Mouse (Mus musculus): ENCODE measurements around the gene Pknox2. TPM values are rescaled to one million over a fixed set of nuclear protein-coding genes. Genes with fewer than 3 reads are reported as not detected.

The Pknox2 gene
- polyA plus RNA-seq, 1 experiment from 2014 or later, result 14.0 TPM

DNA sequence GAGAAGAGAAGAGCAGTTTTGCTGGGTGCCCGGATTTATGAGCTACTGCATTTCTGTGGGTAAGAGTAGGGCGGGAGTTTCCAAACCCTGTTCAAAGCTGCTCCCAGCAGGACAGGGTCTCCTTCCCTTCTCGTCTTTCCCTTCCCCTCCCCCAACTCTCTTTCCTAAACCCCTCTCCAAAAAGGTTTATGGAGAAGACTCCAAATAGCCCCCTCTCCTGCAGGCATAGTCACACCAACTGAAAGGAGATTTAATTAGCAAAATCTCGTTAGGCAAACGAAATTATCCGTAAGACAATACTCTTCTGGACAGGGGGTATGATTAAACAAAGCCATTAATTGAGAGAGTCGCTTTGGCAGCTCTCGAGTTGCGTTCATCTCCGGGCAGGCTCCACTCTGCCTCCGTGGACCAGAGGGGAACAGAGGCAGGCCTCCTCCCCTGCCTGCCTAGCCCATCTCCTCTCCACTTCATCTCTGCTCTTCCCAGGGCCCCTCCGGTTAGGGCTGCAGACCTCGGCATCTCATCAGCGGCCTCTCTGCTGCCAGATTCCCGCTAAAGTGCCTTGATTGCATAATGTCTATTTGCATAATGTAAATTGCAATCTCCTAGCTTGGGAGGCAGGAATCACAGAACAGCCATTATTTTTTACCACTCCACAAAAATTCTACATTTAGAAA is 70.7 kb downstream of the Pknox2 start:
- Histone ChIP-seq H3K4me3 (replicated peaks) (no peak overlapping the region), H3K36me3 (no peaks in the 10 kb centered on the region), H3K4me1 (peaks cover 8% of the 10 kb centered on the region), H3K4me2 (replicated peaks) (0 out of 2 replicates have a peak overlapping the region, but pooled peaks have one; percentile 13), H3K9ac (no peak overlapping the region), H3K9me3 (replicated peaks) (no peaks in the 10 kb centered on the region), H3K27me3 (no peaks in the 10 kb centered on the region), H3K27ac (replicated peaks) (no peak overlapping the region)
- 12% methylated on average over 15 of the region's 15 CpGs for WGBS
- no peak for ATAC-seq (ENCODE audit: insufficient number of reproducible peaks, low FRiP score, low TSS enrichment, low read depth)

DNA sequence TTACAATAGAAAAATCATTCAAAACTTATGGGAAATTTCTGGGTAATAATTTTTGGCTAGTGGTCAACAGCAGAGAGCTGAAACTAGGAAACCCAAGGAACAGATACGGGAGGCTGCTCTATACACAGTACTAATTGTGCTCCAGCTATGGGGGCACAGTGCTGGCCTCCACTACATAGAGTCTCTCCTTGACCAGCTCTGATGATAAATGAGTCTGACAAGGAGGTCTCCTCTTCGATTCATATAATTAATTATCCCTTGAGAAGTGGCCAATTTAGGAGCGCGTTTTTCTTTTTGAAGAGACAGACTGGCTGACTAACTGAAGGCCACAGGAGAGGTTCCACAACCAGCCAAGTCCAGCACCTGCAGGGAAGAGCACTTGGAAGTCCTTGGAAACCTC is 71.3 kb downstream of the Pknox2 start:
- H3K4me3 ChIP-seq (replicated peaks), result no peak overlapping the region
- H3K27ac ChIP-seq (replicated peaks), result no peak overlapping the region
- no peaks in the 10 kb centered on the region for H3K36me3 ChIP-seq
- H3K9ac ChIP-seq, result no peak overlapping the region
- no peak overlapping the region for H3K4me2 ChIP-seq (replicated peaks)
- H3K27me3 ChIP-seq, result no peaks in the 10 kb centered on the region
- no peak for ATAC-seq (ENCODE audit: insufficient number of reproducible peaks, low FRiP score, low TSS enrichment, low read depth)
- peaks cover 8% of the 10 kb centered on the region for H3K4me1 ChIP-seq
- no peaks in the 10 kb centered on the region for H3K9me3 ChIP-seq (replicated peaks)
- 63% methylated on average over 4 of the region's 4 CpGs for WGBS

DNA sequence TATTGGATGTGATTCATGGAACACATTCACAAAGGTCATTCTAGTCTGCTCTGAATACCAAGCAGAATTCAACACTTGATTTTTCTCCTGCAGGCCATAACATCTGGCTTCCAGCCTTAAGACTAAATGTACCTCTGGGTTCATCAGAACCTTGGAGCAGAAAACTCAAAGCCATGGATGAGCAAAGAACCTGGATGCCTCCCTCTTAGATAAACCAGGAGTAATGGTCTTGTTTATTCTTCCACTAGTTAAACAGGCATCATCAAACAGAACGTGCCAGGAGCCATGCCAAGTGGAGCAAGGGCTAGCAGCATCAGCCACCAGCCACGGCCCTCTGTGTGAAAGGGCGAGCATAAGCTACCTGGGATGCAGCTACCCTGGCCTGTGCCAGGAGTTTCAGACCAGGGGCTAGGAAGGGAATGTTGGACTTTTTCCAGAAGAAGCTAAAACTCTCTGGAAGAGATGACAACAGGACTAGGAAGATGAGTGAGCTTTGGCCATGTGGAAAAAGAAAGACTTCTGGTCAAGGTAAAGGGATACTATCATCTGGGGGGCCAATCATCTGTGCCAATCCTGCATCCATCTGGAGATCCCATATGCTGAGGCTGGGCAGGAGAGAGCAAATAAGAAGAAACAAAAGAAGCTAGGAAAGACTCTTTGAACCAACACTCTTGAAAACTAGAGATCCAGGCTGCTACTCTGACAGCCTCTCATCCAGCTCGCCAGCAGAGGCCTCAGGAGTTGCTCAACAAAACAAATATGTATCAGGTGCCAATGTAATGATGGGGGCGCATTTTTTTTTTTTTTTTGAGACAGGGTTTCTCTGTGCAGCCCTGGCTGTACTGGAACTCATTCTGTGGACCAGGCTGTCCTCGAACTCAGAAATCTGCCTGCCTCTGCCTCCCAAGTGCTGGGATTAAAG is 77.6 kb downstream of the Pknox2 start:
- Histone ChIP-seq H3K36me3 (no peaks in the 10 kb centered on the region), H3K27ac (replicated peaks) (no peak overlapping the region), H3K9ac (no peak overlapping the region), H3K27me3 (no peaks in the 10 kb centered on the region), H3K4me1 (no peaks in the 10 kb centered on the region), H3K4me3 (replicated peaks) (no peak overlapping the region), H3K9me3 (replicated peaks) (no peaks in the 10 kb centered on the region), H3K4me2 (replicated peaks) (no peak overlapping the region)
- ATAC-seq (ENCODE audit: insufficient number of reproducible peaks, low FRiP score, low TSS enrichment, low read depth), result no peak
- WGBS, result 84% methylated on average over 6 of the region's 6 CpGs

DNA sequence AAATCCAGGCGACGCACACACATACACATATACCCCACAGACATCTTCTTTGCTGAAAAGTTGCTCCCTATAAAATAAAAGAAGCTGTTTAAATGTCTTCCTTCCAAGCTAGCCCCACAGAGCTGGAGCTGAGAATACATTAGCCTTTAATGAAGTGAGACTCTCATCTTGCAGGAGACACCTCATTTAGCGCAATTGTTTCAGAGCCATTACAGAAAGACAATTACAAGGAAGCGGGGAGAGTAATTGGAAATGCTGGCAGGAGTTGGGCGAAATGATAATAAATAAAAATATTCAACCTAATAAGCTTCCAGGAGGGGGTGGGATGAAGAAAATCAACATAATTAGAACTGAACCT is 79.8 kb downstream of the Pknox2 start:
- H3K36me3 ChIP-seq, result no peaks in the 10 kb centered on the region
- no peaks in the 10 kb centered on the region for H3K27me3 ChIP-seq
- H3K9me3 ChIP-seq (replicated peaks), result no peaks in the 10 kb centered on the region
- no peak for ATAC-seq (ENCODE audit: insufficient number of reproducible peaks, low FRiP score, low TSS enrichment, low read depth)
- H3K4me2 ChIP-seq (replicated peaks), result no peak overlapping the region
- H3K4me1 ChIP-seq, result no peaks in the 10 kb centered on the region
- no peak overlapping the region for H3K9ac ChIP-seq
- 86% methylated on average over 5 of the region's 5 CpGs for WGBS
- no peak overlapping the region for H3K27ac ChIP-seq (replicated peaks)
- no peak overlapping the region for H3K4me3 ChIP-seq (replicated peaks)

DNA sequence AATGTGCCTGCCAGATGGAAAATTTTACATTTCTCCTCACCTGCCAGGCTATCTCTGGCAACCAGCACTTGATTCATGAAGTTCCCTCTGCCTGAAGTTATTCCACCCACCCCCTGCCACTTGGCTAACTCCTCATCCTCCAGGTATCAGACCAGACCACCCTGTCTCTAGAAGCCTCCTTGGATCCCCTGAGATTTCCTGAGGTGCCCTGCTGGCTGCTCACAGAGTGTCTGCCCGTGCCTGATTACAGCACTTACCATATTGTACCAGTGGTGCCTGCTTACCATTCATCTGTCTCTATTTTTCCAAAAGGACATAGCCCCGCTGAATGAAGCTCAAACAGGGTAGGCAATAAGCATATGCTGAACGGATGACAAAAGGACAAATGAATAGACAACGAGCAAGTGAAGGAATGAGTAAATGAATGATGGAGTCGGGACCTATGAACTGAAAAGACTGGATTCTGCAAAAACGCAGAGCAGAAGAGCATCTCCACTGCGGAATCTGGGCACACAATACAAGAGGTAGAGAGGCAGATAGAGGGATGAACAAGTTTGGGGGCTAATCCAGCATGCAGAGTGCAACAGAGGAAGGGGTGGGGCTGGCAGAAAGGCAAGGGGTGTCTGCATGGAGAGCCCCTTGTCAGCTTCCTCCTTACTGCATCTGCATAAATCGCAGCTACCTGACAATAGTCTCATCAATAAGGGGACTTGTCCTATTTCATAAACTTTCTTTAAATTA is 80.3 kb downstream of the Pknox2 start:
- H3K4me3 ChIP-seq (replicated peaks), result no peak overlapping the region
- no peaks in the 10 kb centered on the region for H3K36me3 ChIP-seq
- H3K4me2 ChIP-seq (replicated peaks), result no peak overlapping the region
- H3K27me3 ChIP-seq, result no peaks in the 10 kb centered on the region
- H3K4me1 ChIP-seq, result no peaks in the 10 kb centered on the region
- H3K27ac ChIP-seq (replicated peaks), result no peak overlapping the region
- ATAC-seq (ENCODE audit: insufficient number of reproducible peaks, low FRiP score, low TSS enrichment, low read depth), result no peak
- WGBS, result 84% methylated on average over 8 of the region's 8 CpGs
- H3K9me3 ChIP-seq (replicated peaks), result no peaks in the 10 kb centered on the region
- H3K9ac ChIP-seq, result no peak overlapping the region

DNA sequence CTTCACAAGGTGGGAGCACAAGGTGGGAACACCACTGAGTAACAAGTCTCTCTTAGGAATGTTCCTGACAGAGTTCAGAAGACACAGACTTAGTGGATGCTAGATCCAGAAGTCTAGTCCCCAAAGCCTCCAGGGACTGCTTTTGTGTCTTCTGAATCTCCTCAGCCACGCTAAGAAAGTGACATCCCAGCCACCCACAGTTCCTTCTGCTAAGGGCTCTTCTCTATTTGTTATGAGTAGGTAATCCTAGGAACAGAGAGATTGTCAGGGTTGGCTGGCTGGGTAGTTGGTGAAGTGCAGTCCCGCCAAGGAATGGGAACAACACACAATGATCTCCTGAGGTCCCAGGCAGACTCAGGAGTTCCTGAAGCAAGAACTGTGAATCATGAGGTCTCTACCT is 85.6 kb downstream of the Pknox2 start:
- WGBS, result 62% methylated on average over 2 of the region's 2 CpGs
- H3K4me2 ChIP-seq (replicated peaks), result no peak overlapping the region
- H3K27ac ChIP-seq (replicated peaks), result no peak overlapping the region
- H3K9ac ChIP-seq, result no peak overlapping the region
- no peaks in the 10 kb centered on the region for H3K27me3 ChIP-seq
- H3K4me3 ChIP-seq (replicated peaks), result no peak overlapping the region
- H3K9me3 ChIP-seq (replicated peaks), result no peaks in the 10 kb centered on the region
- no peak for ATAC-seq (ENCODE audit: insufficient number of reproducible peaks, low FRiP score, low TSS enrichment, low read depth)
- no peaks in the 10 kb centered on the region for H3K36me3 ChIP-seq
- H3K4me1 ChIP-seq, result no peaks in the 10 kb centered on the region

DNA sequence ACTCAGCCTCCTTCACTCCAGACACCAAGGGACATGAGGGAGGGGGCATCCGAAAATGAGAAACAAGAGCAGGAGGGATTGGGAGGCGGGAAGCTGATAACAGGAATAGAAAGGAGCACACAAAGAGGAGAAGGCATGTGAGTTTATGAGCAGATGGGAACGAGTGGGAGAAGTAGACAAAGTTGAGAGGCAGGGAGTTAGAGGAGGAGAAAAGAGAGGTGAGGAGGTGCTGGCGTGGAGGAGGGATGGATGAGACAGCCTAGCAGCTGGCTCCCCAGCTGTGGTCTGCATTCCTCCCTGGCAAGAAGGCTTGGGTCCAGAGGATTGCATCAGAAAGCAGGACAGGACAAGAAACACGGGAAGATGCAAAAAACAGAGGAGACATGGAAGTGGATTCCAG is 92.5 kb downstream of the Pknox2 start:
- H3K9me3 ChIP-seq (replicated peaks), result no peaks in the 10 kb centered on the region
- peaks cover 28% of the 10 kb centered on the region for H3K4me1 ChIP-seq
- no peaks in the 10 kb centered on the region for H3K27me3 ChIP-seq
- no peak overlapping the region for H3K9ac ChIP-seq
- peak overlapping the region; percentile 9; the same call in 1 of the 2 replicates for H3K4me3 ChIP-seq (replicated peaks)
- peak overlapping the region; percentile 81 for H3K27ac ChIP-seq (replicated peaks)
- ATAC-seq (ENCODE audit: insufficient number of reproducible peaks, low FRiP score, low TSS enrichment, low read depth), result no peak
- peak overlapping the region; percentile 39 for H3K4me2 ChIP-seq (replicated peaks)
- no peaks in the 10 kb centered on the region for H3K36me3 ChIP-seq
- WGBS, result 34% methylated on average over 5 of the region's 5 CpGs

DNA sequence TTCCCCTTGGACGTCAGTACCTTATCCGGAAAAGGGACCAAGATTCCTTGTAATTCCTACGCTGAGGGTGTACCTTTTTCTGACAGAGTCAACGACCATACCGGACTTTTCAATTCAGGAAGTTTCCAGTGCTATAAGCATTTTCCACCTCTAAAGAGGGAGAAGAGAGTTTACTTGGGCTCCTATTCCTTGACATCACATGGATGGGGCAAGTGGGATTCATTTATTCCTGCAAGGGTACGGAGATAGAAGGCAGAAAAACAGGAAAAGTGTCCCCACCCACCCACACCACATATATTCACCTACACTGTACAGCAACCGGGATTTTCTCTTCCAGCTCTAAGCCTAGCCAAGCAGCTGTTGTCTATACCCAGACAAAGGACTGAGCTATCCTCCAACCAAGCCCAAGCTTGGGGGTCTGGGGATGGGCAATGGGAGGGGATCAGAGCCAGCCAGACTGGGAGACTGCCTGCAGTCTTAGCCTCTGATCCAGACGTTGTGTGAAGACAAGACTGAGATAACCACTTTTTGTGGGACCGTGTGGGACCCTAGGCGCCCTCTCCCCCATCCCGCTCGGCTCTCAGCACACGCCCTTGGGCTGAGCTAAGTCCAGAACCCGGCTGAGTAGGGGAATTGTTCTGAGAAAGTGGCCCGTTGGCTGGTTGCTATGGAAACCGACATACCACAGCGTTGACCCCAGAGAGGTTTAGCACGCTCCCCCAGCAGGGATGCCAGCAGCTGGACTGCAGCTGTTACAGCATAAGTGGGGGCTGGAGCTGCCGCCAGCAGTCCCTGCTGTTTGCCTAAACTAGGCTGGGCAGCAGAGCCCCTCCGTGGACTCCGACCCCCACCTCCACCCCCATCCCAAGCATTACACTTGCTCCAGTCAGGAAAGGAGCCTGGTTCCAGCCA is 93.3 kb downstream of the Pknox2 start:
- no peaks in the 10 kb centered on the region for H3K36me3 ChIP-seq
- H3K9me3 ChIP-seq (replicated peaks), result no peaks in the 10 kb centered on the region
- peak overlapping the region; percentile 39 for H3K4me2 ChIP-seq (replicated peaks)
- peaks cover 28% of the 10 kb centered on the region for H3K4me1 ChIP-seq
- WGBS, result 13% methylated on average over 21 of the region's 21 CpGs
- ATAC-seq (ENCODE audit: insufficient number of reproducible peaks, low FRiP score, low TSS enrichment, low read depth), result peak; percentile 84
- no peaks in the 10 kb centered on the region for H3K27me3 ChIP-seq
- peak overlapping the region; percentile 81 for H3K27ac ChIP-seq (replicated peaks)
- peak overlapping the region; percentile 9; the same call in 1 of the 2 replicates for H3K4me3 ChIP-seq (replicated peaks)
- no peak overlapping the region for H3K9ac ChIP-seq

DNA sequence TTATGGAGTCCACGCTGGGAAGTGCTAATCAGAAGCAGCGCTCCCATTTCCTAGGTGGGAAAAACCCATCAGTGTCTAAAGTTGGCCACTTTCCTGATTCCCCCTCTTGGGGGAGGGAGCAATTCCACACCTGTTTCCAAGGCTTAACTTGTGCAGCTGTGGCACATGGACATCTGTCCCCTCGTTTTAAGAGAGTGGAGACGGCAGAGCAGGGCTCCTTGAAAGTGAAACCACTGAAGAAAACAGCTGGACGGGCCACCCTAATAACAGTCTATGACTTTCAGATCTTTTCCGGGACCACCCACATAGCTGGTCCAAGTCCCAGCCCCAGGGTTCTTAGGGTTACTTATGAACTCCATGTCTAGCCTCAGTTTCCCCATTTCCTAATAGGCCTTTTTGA is 94.2 kb downstream of the Pknox2 start:
- Histone ChIP-seq H3K27me3 (no peaks in the 10 kb centered on the region), H3K9ac (no peak overlapping the region), H3K9me3 (replicated peaks) (no peaks in the 10 kb centered on the region), H3K4me1 (peaks cover 28% of the 10 kb centered on the region), H3K36me3 (no peaks in the 10 kb centered on the region), H3K27ac (replicated peaks) (peak overlapping the region; percentile 81), H3K4me2 (replicated peaks) (peak overlapping the region; percentile 39; the same call in 1 of the 2 replicates), H3K4me3 (replicated peaks) (no peak overlapping the region)
- ATAC-seq (ENCODE audit: insufficient number of reproducible peaks, low FRiP score, low TSS enrichment, low read depth), result 0 out of 2 replicates have a peak, but pooled peaks have one; percentile 52
- 30% methylated on average over 6 of the region's 6 CpGs for WGBS

DNA sequence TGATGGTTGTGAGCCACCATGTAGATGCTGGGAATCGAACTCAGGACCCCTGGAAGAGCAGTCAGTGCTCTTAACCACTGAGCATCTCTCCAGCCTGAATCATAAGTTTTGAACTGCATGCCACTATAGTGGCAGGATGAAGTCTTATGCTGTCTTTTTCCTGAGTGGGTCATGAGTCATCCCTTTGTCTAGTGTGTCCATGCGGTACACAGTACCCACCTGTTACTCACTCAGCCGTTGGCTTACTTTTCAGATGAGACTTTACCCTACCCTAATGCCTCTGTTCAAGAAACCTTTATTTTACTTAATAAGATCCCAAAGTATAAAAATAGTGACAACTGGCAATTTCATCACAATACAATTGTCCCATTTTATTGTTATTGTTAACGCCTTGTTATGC is 95.5 kb downstream of the Pknox2 start:
- peaks cover 32% of the 10 kb centered on the region for H3K4me1 ChIP-seq
- H3K9me3 ChIP-seq (replicated peaks), result no peaks in the 10 kb centered on the region
- H3K4me3 ChIP-seq (replicated peaks), result no peak overlapping the region
- no peaks in the 10 kb centered on the region for H3K27me3 ChIP-seq
- H3K9ac ChIP-seq, result no peak overlapping the region
- H3K4me2 ChIP-seq (replicated peaks), result no peak overlapping the region
- no peak overlapping the region for H3K27ac ChIP-seq (replicated peaks)
- ATAC-seq (ENCODE audit: insufficient number of reproducible peaks, low FRiP score, low TSS enrichment, low read depth), result no peak
- H3K36me3 ChIP-seq, result no peaks in the 10 kb centered on the region
- WGBS, result 80% methylated on average over 4 of the region's 4 CpGs

Measured in embryonic facial prominence, embryonic 15.5 days (tissue).